Mouse (Mus musculus) lung, embryonic 14.5 days (tissue): ENCODE data around the gene Zbtb46. TPM values are rescaled to one million over a fixed set of nuclear protein-coding genes. Genes with fewer than 3 reads are reported as not detected.

Experiments used
- ATAC-seq: fragments of 200-750 bp; cut with Nextera tagmentation; 2 replicates; pipeline ENCODE4 v1.8.0; 2017; ENCODE audit warnings: mild to moderate bottlenecking, moderate TSS enrichment, moderate library complexity; ENCODE audit not compliant: insufficient read depth
- DNase-seq: peaks from one replicate; pipeline ENCODE4 v3.0.0-alpha.2; 2015
- H3K27ac ChIP-seq: fragments of 300-500 bp; sonication (generic); 2 replicates; pipeline ENCODE4 v1.5.1; 2014; ENCODE audit warnings: low read depth, mild to moderate bottlenecking, moderate library complexity
- H3K27me3 ChIP-seq: fragments of 300-500 bp; sonication (generic); 2 replicates; pipeline ENCODE4 v1.6.1; 2014; ENCODE audit warnings: low read length, control low read depth; ENCODE audit not compliant: insufficient read depth
- H3K36me3 ChIP-seq: fragments of 300-500 bp; sonication (generic); 2 replicates; pipeline ENCODE4 v1.6.1; 2014; ENCODE audit warnings: control low read depth; ENCODE audit not compliant: insufficient read depth
- H3K4me1 ChIP-seq: fragments of 300-500 bp; sonication (generic); 2 replicates; pipeline ENCODE4 v1.6.1; 2014; ENCODE audit warnings: antibody characterized with exemption, control low read depth; ENCODE audit not compliant: insufficient read depth
- H3K4me2 ChIP-seq: fragments of 300-500 bp; sonication (generic); 2 replicates; pipeline ENCODE4 v1.6.1; 2014; ENCODE audit warnings: mild to moderate bottlenecking
- H3K4me3 ChIP-seq: fragments of 300-500 bp; sonication (generic); 2 replicates; pipeline ENCODE4 v1.5.1; 2014; ENCODE audit warnings: low read depth, low read length
- H3K9ac ChIP-seq: fragments of 300-500 bp; sonication (generic); 2 replicates; pipeline ENCODE4 v1.6.1; 2014
- H3K9me3 ChIP-seq: fragments of 300-500 bp; sonication (generic); 2 replicates; pipeline ENCODE4 v1.6.1; 2016; ENCODE audit warnings: low read depth, low read length, control low read depth
- CTCF ChIP-seq: IDR thresholded peaks from 2 replicates; pipeline ENCODE4 v1.5.1; 2016; ENCODE audit warnings: antibody characterized with exemption, low read depth
- WGBS: fragments of 180-500 bp; shearing (Covaris S2); extraction: QIAGEN DNeasy Blood & Tissue Kit; methylation state at CpG from one replicate; pipeline ENCODE4 v1.1.7; 2014; 5-methylcytosine and 5-hydroxymethylcytosine counted together
- polyA plus RNA-seq: library from polyadenylated mRNA; unstranded; fragments of >200 nt; fragmentation: Nextera tagmentation; extraction: Ambion mirVana; gene quantifications from 2 replicates; pipeline ENCODE4 v1.2.1, GENCODE M21; 2014

Zbtb46 gene
- polyA plus RNA-seq, 1 experiment from 2014 or later: 14.6 TPM

- no peak for TF ChIP-seq CTCF
- ATAC-seq: no peak
These were observed 34.1 kb upstream of the Zbtb46 start, which contains the start of gene Abhd16b for GRCm38 (mm10) chr2:181493156-181493927. TSS of gene Abhd16b (plus strand) at chr2:181493206.

GRCm38 (mm10) chr2:181492206-181492605 is 33.0 kb upstream of the Zbtb46 start:
- no peak for TF ChIP-seq CTCF
- no peak overlapping the region for H3K4me2 ChIP-seq
- H3K4me1 ChIP-seq: peaks cover 6% of the 10 kb centered on the region; the same call in 1 of the 2 replicates
- no peak overlapping the region for H3K4me3 ChIP-seq
- H3K36me3 ChIP-seq: no peaks in the 10 kb centered on the region
- WGBS: 40% methylated on average over 3 of the region's 3 CpGs
- no peaks in the 10 kb centered on the region for H3K27me3 ChIP-seq
- DNase-seq (no peak), ATAC-seq (no peak)
- no peaks in the 10 kb centered on the region for H3K9me3 ChIP-seq
- H3K9ac ChIP-seq: no peak overlapping the region
- no peak overlapping the region for H3K27ac ChIP-seq

More at GRCm38 (mm10) chr2:181493156-181493927, 34.1 kb upstream of the Zbtb46 start, which contains the start of gene Abhd16b:
- Histone ChIP-seq H3K4me3 (no peak within 1 kb of the TSS), H3K36me3 (no peaks in the 10 kb centered on the region), H3K9me3 (no peaks in the 10 kb centered on the region), H3K27ac (no peak within 1 kb of the TSS), H3K27me3 (no peaks in the 10 kb centered on the region), H3K4me1 (no peaks in the 10 kb centered on the region), H3K4me2 (no peak within 1 kb of the TSS), H3K9ac (no peak within 1 kb of the TSS)
- no peak for DNase-seq
- WGBS: 78% methylated on average over 31 of the region's 31 CpGs

- no peak for TF ChIP-seq CTCF
- no peaks in the 10 kb centered on the region for H3K36me3 ChIP-seq
- no peaks in the 10 kb centered on the region for H3K9me3 ChIP-seq
- H3K27ac ChIP-seq: no peak overlapping the region
- H3K4me1 ChIP-seq: peaks cover 6% of the 10 kb centered on the region; the same call in 1 of the 2 replicates
- H3K9ac ChIP-seq: no peak overlapping the region
- H3K4me2 ChIP-seq: no peak overlapping the region
- WGBS: 24% methylated on average over 7 of the region's 7 CpGs
- peak; percentile 39 for DNase-seq
- no peak for ATAC-seq
- no peaks in the 10 kb centered on the region for H3K27me3 ChIP-seq
- H3K4me3 ChIP-seq: no peak overlapping the region
These were observed 32.4 kb upstream of the Zbtb46 start for GRCm38 (mm10) chr2:181491432-181492205.

DNA sequence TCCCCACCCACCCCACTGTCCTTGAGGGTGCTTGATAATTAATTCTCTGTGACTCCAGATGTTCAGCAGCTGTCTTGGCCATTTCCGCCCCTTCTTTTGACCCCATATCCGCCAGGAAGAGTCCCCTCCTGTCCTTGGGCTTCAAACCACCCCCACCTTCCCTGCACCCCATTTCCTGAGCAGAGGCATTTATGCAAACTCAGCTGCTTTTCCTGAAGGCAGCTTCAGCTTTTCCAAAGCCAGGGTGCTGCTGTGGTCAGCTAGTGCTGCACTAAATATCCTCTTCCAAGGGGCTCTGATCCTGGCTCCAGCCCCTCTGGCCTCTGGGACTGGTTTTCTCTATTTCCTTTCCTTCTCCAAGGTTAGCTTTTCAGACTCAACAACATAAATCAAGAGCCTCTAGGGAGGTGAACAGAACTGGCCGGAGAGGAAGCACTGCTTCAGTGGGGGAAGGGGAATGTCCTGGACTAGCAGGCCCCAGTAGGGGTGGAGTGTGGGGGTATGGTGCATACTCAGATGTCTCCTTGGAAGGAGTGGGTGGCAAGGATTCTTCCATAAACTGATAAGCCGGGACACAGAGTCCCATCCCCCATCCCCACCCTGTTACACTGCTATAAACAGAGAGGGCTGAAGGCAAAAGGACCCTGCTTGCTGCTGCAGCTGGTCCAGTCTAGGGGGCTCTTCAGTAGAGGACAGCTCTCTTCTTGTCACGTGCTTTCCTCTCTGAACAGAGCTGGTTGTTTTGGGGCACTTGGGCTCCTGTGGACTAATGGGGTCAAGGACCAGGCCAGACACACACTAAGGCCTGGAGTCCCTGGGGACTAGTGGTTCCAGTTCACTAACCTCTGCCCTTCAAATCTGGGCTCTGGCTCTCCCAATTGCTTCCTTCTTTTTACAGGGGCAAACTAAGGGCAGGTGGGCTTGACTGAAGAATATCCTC is 28.4 kb upstream of the Zbtb46 start:
- H3K27me3 ChIP-seq: no peaks in the 10 kb centered on the region
- peak; percentile 94 for ATAC-seq
- H3K4me2 ChIP-seq: peak overlapping the region; percentile 15; the same call in 1 of the 2 replicates
- H3K4me3 ChIP-seq: no peak overlapping the region
- peak overlapping the region; percentile 76 for H3K27ac ChIP-seq
- H3K9ac ChIP-seq: peak overlapping the region; percentile 13; the same call in 1 of the 2 replicates
- no peaks in the 10 kb centered on the region for H3K36me3 ChIP-seq
- no peak for TF ChIP-seq CTCF
- H3K9me3 ChIP-seq: no peaks in the 10 kb centered on the region
- DNase-seq: peak; percentile 70
- WGBS: 8% methylated on average over 5 of the region's 5 CpGs
- H3K4me1 ChIP-seq: peaks cover 6% of the 10 kb centered on the region; the same call in 1 of the 2 replicates

DNA sequence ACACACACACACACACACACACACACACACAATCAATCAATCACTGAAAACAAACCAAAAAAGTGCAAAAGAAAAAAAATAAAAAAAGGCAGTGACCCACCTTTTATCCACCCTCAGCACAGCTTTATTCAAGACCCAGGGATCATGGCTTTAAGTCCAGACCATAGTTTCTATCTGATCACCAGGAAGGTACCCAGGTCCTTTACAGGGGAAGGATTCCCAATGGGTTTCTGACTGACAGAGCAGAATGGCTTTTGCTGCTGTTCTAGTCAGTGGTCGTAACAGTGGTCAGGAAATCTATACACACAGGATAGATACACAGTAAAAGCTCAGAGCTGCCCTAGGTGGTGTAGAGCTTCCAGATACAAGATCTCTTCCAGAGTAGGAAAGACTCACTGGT is 26.5 kb upstream of the Zbtb46 start:
- Histone ChIP-seq H3K9ac (no peak overlapping the region), H3K9me3 (no peaks in the 10 kb centered on the region), H3K27ac (no peak overlapping the region), H3K36me3 (no peaks in the 10 kb centered on the region), H3K27me3 (no peaks in the 10 kb centered on the region), H3K4me1 (peaks cover 6% of the 10 kb centered on the region; the same call in 1 of the 2 replicates), H3K4me3 (no peak overlapping the region), H3K4me2 (no peak overlapping the region)
- no peak for DNase-seq
- 5% methylated on average over 1 of the region's 1 CpGs for WGBS
- TF ChIP-seq CTCF: no peak
- no peak for ATAC-seq

DNA sequence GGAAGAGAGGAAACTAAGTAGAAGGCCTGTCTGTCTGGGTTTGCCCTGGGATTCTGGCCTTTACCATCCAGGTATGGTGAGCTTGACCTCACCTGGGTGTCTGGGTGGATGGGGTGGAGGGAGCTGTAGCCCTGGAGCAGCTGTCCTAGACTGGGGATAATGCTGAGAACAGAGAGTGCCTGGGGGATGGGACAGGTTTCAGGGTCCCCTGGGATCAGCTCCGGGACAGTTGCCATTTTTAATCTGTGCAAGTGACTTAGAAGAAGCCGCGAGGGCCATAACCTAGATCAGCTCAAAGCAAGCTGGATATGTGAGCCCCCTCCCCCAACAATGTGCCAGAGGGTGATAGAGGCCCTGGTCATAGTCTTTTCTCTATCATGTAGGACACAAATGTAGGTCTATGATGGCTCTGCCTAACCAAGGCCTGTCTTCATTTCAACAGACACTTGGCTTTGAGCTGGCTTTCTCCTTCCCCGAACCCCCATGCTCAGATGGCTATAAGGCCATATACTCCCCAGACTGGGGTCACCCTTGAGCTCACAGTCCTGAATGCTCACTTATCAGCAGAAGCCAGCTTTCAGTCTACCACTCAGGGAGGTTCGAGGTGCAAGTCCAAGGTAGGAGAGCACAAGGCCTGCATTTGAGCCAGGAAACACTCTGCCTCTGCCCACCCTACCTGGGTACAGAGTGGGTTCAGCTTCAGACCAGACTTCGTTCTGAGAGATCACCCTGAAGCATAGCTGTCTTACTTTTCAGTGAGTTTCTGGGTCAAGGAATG is 25.4 kb upstream of the Zbtb46 start:
- 75% methylated on average over 6 of the region's 6 CpGs for WGBS
- Histone ChIP-seq H3K9ac (no peak overlapping the region), H3K4me3 (no peak overlapping the region), H3K36me3 (no peaks in the 10 kb centered on the region), H3K27ac (no peak overlapping the region), H3K4me1 (peaks cover 6% of the 10 kb centered on the region; the same call in 1 of the 2 replicates), H3K27me3 (no peaks in the 10 kb centered on the region), H3K9me3 (no peaks in the 10 kb centered on the region), H3K4me2 (no peak overlapping the region)
- no peak for ATAC-seq
- no peak for TF ChIP-seq CTCF
- no peak for DNase-seq
